Comparison of ENCODE assay signal across 13 mouse cellular contexts in genomic region chr11:72485157-72485556, GRCm38 (mm10). TPM values are rescaled to one million over a fixed set of nuclear protein-coding genes. Genes with fewer than 3 reads are reported as not detected.
A peak's percentile ranks its signal among the peaks of the same experiment; 100 is the strongest.
DNase-seq lines count a peak whose midpoint lies in the region; ATAC-seq and TF ChIP-seq lines count a peak whose summit lies in the region.
"Had no signal": no experiment of that assay in that cellular context is flagged by ENCODE, and none has a peak within 500 bp of the region (broad histone marks: within the 10 kb centered on the region; RNA-seq: fewer than 3 reads in every experiment).

No protein-coding gene starts in this region.

- WGBS in midbrain, postnatal 0 days: 33% methylated on average over 5 of the region's 5 CpGs
- WGBS in midbrain, embryonic 15.5 days: 34% methylated on average over 5 of the region's 5 CpGs
- 60% methylated on average over 5 of the region's 5 CpGs for WGBS in kidney, embryonic 15.5 days

- TF ChIP-seq CTCF in gastrocnemius, adult 2 months (IDR thresholded peaks at IDR 0.05): no peak
- no peak for TF ChIP-seq CTCF in midbrain, postnatal 0 days (IDR thresholded peaks at IDR 0.05)

- DNase-seq in gastrocnemius, adult 2 months: no peak
- no peak for DNase-seq in gastrocnemius, adult 8-10 months (ENCODE audit: low spot score in 2 of 2)
- peak; percentile 70 for DNase-seq in midbrain, postnatal 0 days (ENCODE audit: low spot score)
- DNase-seq in layer of hippocampus, postnatal 10 days (ENCODE audit: low spot score in 2 of 2): peak; percentile 43 to 46
- no peak for DNase-seq in urinary bladder, postnatal 25 days (ENCODE audit: low spot score)
- DNase-seq: cerebellum, postnatal 36 days; kidney, postnatal 10 days; lung, postnatal 4 days; thymus, postnatal 36 days had no signal

- no peaks in the 10 kb centered on the region for H3K36me3 ChIP-seq in midbrain, postnatal 0 days (ENCODE audit: insufficient read depth, low read length)
- H3K36me3 ChIP-seq in midbrain, embryonic 15.5 days (replicated peaks): no peaks in the 10 kb centered on the region
- H3K36me3 ChIP-seq in kidney, embryonic 15.5 days: no peaks in the 10 kb centered on the region

- H3K4me1 ChIP-seq in midbrain, postnatal 0 days (ENCODE audit: insufficient read depth, low read length): peaks cover 17% of the 10 kb centered on the region; the same call in 1 of the 2 replicates
- peaks cover 39% of the 10 kb centered on the region for H3K4me1 ChIP-seq in midbrain, embryonic 15.5 days
- peaks cover 34% of the 10 kb centered on the region for H3K4me1 ChIP-seq in kidney, embryonic 15.5 days

- no peak overlapping the region for H3K4me3 ChIP-seq in gastrocnemius, adult 2 months
- H3K4me3 ChIP-seq in midbrain, postnatal 0 days (ENCODE audit: low read depth, low read length): no peak overlapping the region
- H3K4me3 ChIP-seq in midbrain, embryonic 15.5 days: no peak overlapping the region
- H3K4me3 ChIP-seq in kidney, embryonic 15.5 days (replicated peaks): no peak overlapping the region

- H3K4me2 ChIP-seq in midbrain, postnatal 0 days (ENCODE audit: low read depth, low read length, poor library complexity, severe bottlenecking): no peak overlapping the region
- no peak overlapping the region for H3K4me2 ChIP-seq in midbrain, embryonic 15.5 days
- no peak overlapping the region for H3K4me2 ChIP-seq in kidney, embryonic 15.5 days

- H3K9ac ChIP-seq in midbrain, postnatal 0 days (replicated peaks; ENCODE audit: low read length, poor library complexity, severe bottlenecking): no peak overlapping the region
- no peak overlapping the region for H3K9ac ChIP-seq in midbrain, embryonic 15.5 days
- H3K9ac ChIP-seq in kidney, embryonic 15.5 days: no peak overlapping the region

- intact Hi-C loops in gastrocnemius, adult 2 months (cut with DNase I): loop anchor here (5.0 kb wide), 1 partner anchor 43 kb away; the partner anchor contains the start of gene Mybbp1a

- ATAC-seq in midbrain, postnatal 0 days (ENCODE audit: low FRiP score): no peak
- no peak for ATAC-seq in midbrain, embryonic 15.5 days (replicated peaks)
- no peak for ATAC-seq in megakaryocyte progenitor cell, adult 5-6 weeks (replicated peaks; ENCODE audit: poor library complexity)
- ATAC-seq in kidney, embryonic 15.5 days (replicated peaks; ENCODE audit: low FRiP score): no peak

- H3K27ac ChIP-seq in gastrocnemius, adult 2 months: peak overlapping the region; percentile 41
- 0 out of 2 replicates have a peak overlapping the region, but pooled peaks have one; percentile 18 for H3K27ac ChIP-seq in midbrain, postnatal 0 days (ENCODE audit: low read depth, low read length)
- H3K27ac ChIP-seq in midbrain, embryonic 15.5 days: no peak overlapping the region
- no peak overlapping the region for H3K27ac ChIP-seq in kidney, embryonic 15.5 days

- no peaks in the 10 kb centered on the region for H3K9me3 ChIP-seq in midbrain, postnatal 0 days (ENCODE audit: low read length)
- H3K9me3 ChIP-seq in midbrain, embryonic 15.5 days: no peaks in the 10 kb centered on the region
- no peaks in the 10 kb centered on the region for H3K9me3 ChIP-seq in kidney, embryonic 15.5 days (replicated peaks)

- no peaks in the 10 kb centered on the region for H3K27me3 ChIP-seq in midbrain, postnatal 0 days (ENCODE audit: insufficient read depth, low read length)
- no peaks in the 10 kb centered on the region for H3K27me3 ChIP-seq in midbrain, embryonic 15.5 days (replicated peaks)
- H3K27me3 ChIP-seq in kidney, embryonic 15.5 days: peaks cover 42% of the 10 kb centered on the region

RNA-seq across cellular contexts. Expression of gene Spns2, which starts 4.5 kb away (rescaled TPM):
- total RNA-seq in gastrocnemius, adult 2 months (2021): 10 to 100 TPM; 15.7 to 65.1 TPM
- 10 to 100 TPM; 32.1 to 69.6 (median 54.1) TPM for total RNA-seq in gastrocnemius, adult 8-10 months (2022)
- 46.2 and 56.8 TPM in 2 replicates for total RNA-seq in midbrain, postnatal 0 days (2014; rRNA removed)
- polyA plus RNA-seq in midbrain, postnatal 0 days (2015; fragmentation: Nextera tagmentation; extraction: Ambion mirVana): 7.7 TPM in 2 replicates
- polyA plus RNA-seq in midbrain, embryonic 15.5 days (2015; fragmentation: Nextera tagmentation; extraction: Ambion mirVana): 10.7 and 11.6 TPM in 2 replicates
- 10 to 100 TPM; 58.4 to 59.6 TPM for total RNA-seq in layer of hippocampus, postnatal 10 days (2021)
- 18.0 and 25.8 TPM in 2 replicates for total RNA-seq in megakaryocyte progenitor cell, adult 5-6 weeks (2015)
- 8.8 and 13.0 TPM in 2 replicates for total RNA-seq in megakaryocyte progenitor cell, adult 5-6 weeks (2017)
- 2.9 and 3.4 TPM in 2 replicates for polyA plus RNA-seq in kidney, embryonic 15.5 days (2015; fragmentation: Nextera tagmentation; extraction: Ambion mirVana)

RNA-seq across cellular contexts. Expression of gene Mybbp1a, which starts 44.0 kb away (rescaled TPM):
- total RNA-seq in gastrocnemius, adult 2 months (2021): 10 to 100 TPM; 60.2 to 60.9 TPM
- 10 to 100 TPM; 54.6 to 66.0 (median 57.1) TPM for total RNA-seq in gastrocnemius, adult 8-10 months (2022)
- 25.9 and 30.7 TPM in 2 replicates for total RNA-seq in midbrain, postnatal 0 days (2014; rRNA removed)
- polyA plus RNA-seq in midbrain, postnatal 0 days (2015; fragmentation: Nextera tagmentation; extraction: Ambion mirVana): 50.0 and 50.4 TPM in 2 replicates
- polyA plus RNA-seq in midbrain, embryonic 15.5 days (2015; fragmentation: Nextera tagmentation; extraction: Ambion mirVana): 67.5 and 69.4 TPM in 2 replicates
- 10 to 100 TPM; 50.2 to 55.0 TPM for total RNA-seq in layer of hippocampus, postnatal 10 days (2021)
- 255 and 264 TPM in 2 replicates for total RNA-seq in megakaryocyte progenitor cell, adult 5-6 weeks (2015)
- 148 and 164 TPM in 2 replicates for total RNA-seq in megakaryocyte progenitor cell, adult 5-6 weeks (2017)
- polyA plus RNA-seq in kidney, embryonic 15.5 days (2015; fragmentation: Nextera tagmentation; extraction: Ambion mirVana): 162 and 184 TPM in 2 replicates

RNA-seq across cellular contexts. Expression of gene Ggt6, which starts 49.8 kb away (rescaled TPM):
- total RNA-seq in gastrocnemius, adult 2 months (2021): 1 to 10 TPM in 1 of 2 experiments, under 1 TPM in 1; 0.67 to 5.5 TPM
- total RNA-seq in gastrocnemius, adult 8-10 months (2022): 1 to 10 TPM; 1.9 to 5.4 (median 3.8) TPM
- total RNA-seq in midbrain, postnatal 0 days (2014; rRNA removed): 1.4 TPM in 1 of 2 replicates, not detected in the other
- not detected in 2 replicates for polyA plus RNA-seq in midbrain, postnatal 0 days (2015; fragmentation: Nextera tagmentation; extraction: Ambion mirVana)
- not detected in 2 replicates for polyA plus RNA-seq in midbrain, embryonic 15.5 days (2015; fragmentation: Nextera tagmentation; extraction: Ambion mirVana)
- not detected for total RNA-seq in layer of hippocampus, postnatal 10 days (2021)
- total RNA-seq in megakaryocyte progenitor cell, adult 5-6 weeks (2015): not detected in 2 replicates
- not detected in 2 replicates for total RNA-seq in megakaryocyte progenitor cell, adult 5-6 weeks (2017)
- polyA plus RNA-seq in kidney, embryonic 15.5 days (2015; fragmentation: Nextera tagmentation; extraction: Ambion mirVana): 0.87 and 0.95 TPM in 2 replicates
- total RNA-seq: granulocyte monocyte progenitor cell, adult 5-6 weeks had no signal

Comparison
In these comparisons a context has a peak if more than half of its experiments do, and no peak if none do; other contexts are left out.
1. H3K27ac ChIP-seq: peak in gastrocnemius, adult 2 months (single experiment) and midbrain, postnatal 0 days (single experiment); none in midbrain, embryonic 15.5 days (single experiment) and kidney, embryonic 15.5 days (single experiment).
2. DNase-seq: peak in midbrain, postnatal 0 days (single experiment) and layer of hippocampus, postnatal 10 days (2 of 2); none in gastrocnemius, adult 2 months (single experiment), gastrocnemius, adult 8-10 months (0 of 2) and urinary bladder, postnatal 25 days (single experiment).